Mouse (Mus musculus) bone marrow, adult 2 months (tissue): ENCODE data around the gene Shroom1.

ENCODE experiments used
- CTCF ChIP-seq: fragments of 200-500 bp; IDR thresholded peaks from 2 replicates; pipeline ENCODE4 v1.5.1; 2011; ENCODE audit warnings: low read length, control low read depth; ENCODE audit not compliant: control insufficient read depth, insufficient read depth
- POLR2A ChIP-seq: fragments of 200-500 bp; IDR thresholded peaks from 2 replicates; pipeline ENCODE4 v1.6.1; 2011; ENCODE audit warnings: low read depth, mild to moderate bottlenecking, control low read depth, low read length, borderline replicate concordance; ENCODE audit not compliant: control insufficient read depth

DNA sequence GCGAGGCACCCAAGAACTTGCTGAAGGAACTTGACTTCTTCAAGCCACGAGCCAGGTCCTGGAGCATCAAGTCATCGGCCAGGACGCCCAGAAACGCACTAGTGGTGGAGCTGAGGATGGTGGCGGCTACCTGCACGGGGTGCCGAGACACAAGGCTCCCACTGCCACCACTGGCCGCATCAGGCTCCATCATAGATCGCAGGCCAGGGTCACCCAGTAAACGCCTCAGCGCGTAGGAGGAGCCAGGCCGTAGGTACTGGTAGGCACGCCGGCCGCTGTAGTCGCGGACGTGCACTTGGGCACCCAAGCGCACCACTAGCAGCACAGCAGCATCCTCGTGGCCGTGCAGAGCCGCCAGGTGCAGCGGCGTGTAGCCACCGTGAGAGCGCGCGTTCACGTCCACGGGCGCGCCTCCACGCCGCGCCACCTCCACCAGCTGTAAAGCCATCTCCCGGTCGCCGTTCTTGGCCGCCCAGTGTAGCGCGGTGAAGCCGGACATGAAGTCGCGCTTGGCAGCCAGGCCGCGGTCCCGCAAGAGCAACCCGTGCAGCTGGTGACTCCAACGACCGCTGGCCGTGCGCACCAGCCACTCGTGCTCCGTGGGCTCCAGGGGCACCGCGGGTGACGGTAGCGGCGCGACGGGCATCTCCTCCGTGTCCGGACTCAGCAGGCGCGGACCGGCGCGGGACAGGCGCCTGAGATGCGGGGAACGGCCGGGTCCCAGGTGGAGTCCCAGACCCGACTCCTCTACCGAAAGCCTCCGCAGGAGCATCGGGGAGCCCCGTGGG, 21.6 kb downstream of the Shroom1 start:
- TF ChIP-seq POLR2A: peak; percentile 25; the same call in 1 of the 2 replicates
- no peak for TF ChIP-seq CTCF
